Mouse (Mus musculus) cerebellum, postnatal 14 days (tissue): ENCODE results near the gene Ntng1.
"Not testable (repeated sequence)": the region's sequence is repeated elsewhere in the genome, so short reads cannot be mapped to it uniquely, and the experiment has no call there.

Experiments
- DNase-seq, 2 experiments: peaks; one replicate each; pipeline ENCODE4 v3.0.0; 2021; ENCODE audit warnings: mixed read lengths in 2 of 2

The Ntng1 gene

GRCm38 (mm10) chr3:109775200-109775599 is 368.6 kb downstream of the Ntng1 start:
- DNase-seq: no peak

- DNase-seq: no peak
Measured at GRCm38 (mm10) chr3:109772120-109772519, 371.7 kb downstream of the Ntng1 start.

- no peak for DNase-seq
Measured at GRCm38 (mm10) chr3:109766939-109767338, 376.9 kb downstream of the Ntng1 start.

- DNase-seq: peak; percentile 69 to 74
Measured at GRCm38 (mm10) chr3:109765608-109766007, 378.2 kb downstream of the Ntng1 start.

- no peak for DNase-seq
Measured at GRCm38 (mm10) chr3:109765141-109765540, 378.7 kb downstream of the Ntng1 start.

GRCm38 (mm10) chr3:109756426-109756825 is 387.4 kb downstream of the Ntng1 start:
- no peak for DNase-seq

- not testable (repeated sequence) for DNase-seq
Measured at GRCm38 (mm10) chr3:109747593-109747992, 396.2 kb downstream of the Ntng1 start.

- DNase-seq: peak in 1 of 2 experiments; percentile 30
Measured at GRCm38 (mm10) chr3:109740466-109741102, 403.2 kb downstream of the Ntng1 start.

- peak; percentile 41 to 59 for DNase-seq
Measured at GRCm38 (mm10) chr3:109732327-109733182, 411.3 kb downstream of the Ntng1 start.

- DNase-seq: peak in 1 of 2 experiments; percentile 32
Measured at GRCm38 (mm10) chr3:109731592-109732230, 412.1 kb downstream of the Ntng1 start.
